Mouse (Mus musculus): ENCODE results near the gene Coq3.
A peak's percentile ranks its signal among the peaks of the same experiment; 100 is the strongest.

- TF ChIP-seq CTCF (IDR thresholded peaks at IDR 0.05; ENCODE audit: low read depth, low read length) (no peak), POLR2A (IDR thresholded peaks at IDR 0.05; ENCODE audit: extremely low read depth, insufficient read depth, low read length) (0 out of 2 replicates have a peak, but pooled peaks have one; percentile 54)
Measured at GRCm38 (mm10) chr4:21879565-21880220, at the start of gene Coq3.

Data from liver, adult 2 months (tissue).